Mouse (Mus musculus) MEL (cell line): ENCODE data around the gene 1110059E24Rik.

Experiments
- CHD1 ChIP-seq: IDR thresholded peaks from 2 replicates; pipeline ENCODE4 v1.6.1; 2012; ENCODE audit warnings: low read depth, mild to moderate bottlenecking, inconsistent platforms, low read length, improper control_type of control experiment
- CTCF ChIP-seq, 3 experiments: IDR thresholded peaks in 2 of 3; conservative IDR thresholded peaks in 1 of 3; 2 replicates each; pipeline ENCODE4 v1.5.1; 2011 to 2012; ENCODE audit warnings: low read length in 3 of 3, low read depth in 2 of 3, mild to moderate bottlenecking in 2 of 3, improper control_type of control experiment in 1 of 3, inconsistent platforms in 1 of 3, mixed read lengths in 1 of 3, moderate library complexity in 1 of 3; ENCODE audit not compliant: control insufficient read depth in 1 of 3, insufficient read depth in 1 of 3, poor library complexity in 1 of 3, severe bottlenecking in 1 of 3
- GABPA ChIP-seq: IDR thresholded peaks from 2 replicates; pipeline ENCODE4 v1.6.1; 2012; ENCODE audit warnings: low read depth, mild to moderate bottlenecking, inconsistent platforms, low read length, improper control_type of control experiment, moderate library complexity
- POLR2A ChIP-seq, 2 experiments: IDR thresholded peaks; 2 replicates each; pipeline ENCODE4 v1.6.1; 2011 to 2012; ENCODE audit warnings: low read length in 2 of 2, mild to moderate bottlenecking in 2 of 2, control low read depth in 1 of 2, improper control_type of control experiment in 1 of 2, low read depth in 1 of 2, moderate library complexity in 1 of 2; ENCODE audit not compliant: control insufficient read depth in 1 of 2, insufficient read depth in 1 of 2, poor library complexity in 1 of 2
- UBTF ChIP-seq: IDR thresholded peaks from 2 replicates; pipeline ENCODE4 v1.6.1; 2012; ENCODE audit warnings: low read depth, mild to moderate bottlenecking, inconsistent platforms, low read length, improper control_type of control experiment, moderate library complexity, borderline replicate concordance; ENCODE audit not compliant: insufficient read depth

DNA sequence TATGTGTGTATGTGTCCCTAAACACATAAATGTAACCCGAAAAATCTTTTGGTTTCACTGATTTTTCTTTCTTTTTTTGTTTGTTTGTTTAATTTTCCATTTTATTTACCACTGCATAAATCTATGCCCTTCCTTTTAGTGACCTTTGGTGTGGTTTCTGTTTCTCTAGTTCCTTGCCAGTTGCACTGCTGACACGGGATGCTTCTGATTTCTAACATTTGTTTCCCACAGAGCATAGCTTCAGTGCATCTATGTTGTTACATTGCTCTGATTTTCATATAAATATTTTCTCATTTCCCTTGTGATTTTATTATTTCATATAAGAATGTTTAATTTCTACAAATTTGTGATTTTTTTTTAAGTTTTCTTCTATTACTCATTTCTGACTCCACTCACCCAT lies 17.4 kb downstream of the 1110059E24Rik start:
- TF ChIP-seq UBTF (no peak), CTCF (IDR thresholded peaks at IDR 0.05 in 2 of 3, conservative IDR thresholded peaks at IDR 0.05 in 1 of 3; ENCODE audit: control insufficient read depth in 1 of 3, insufficient read depth in 1 of 3, low read depth in 2 of 3, low read length in 3 of 3, poor library complexity in 1 of 3, severe bottlenecking in 1 of 3) (no peak), POLR2A (IDR thresholded peaks at IDR 0.05; ENCODE audit: control insufficient read depth in 1 of 2, insufficient read depth in 1 of 2, low read depth in 1 of 2, low read length in 2 of 2, poor library complexity in 1 of 2) (no peak), CHD1 (no peak), GABPA (no peak)
